Mouse (Mus musculus): Measurements from ENCODE around the gene Prdm2. TPM values are rescaled to one million over a fixed set of nuclear protein-coding genes. Genes with fewer than 3 reads are reported as not detected.

Gene Prdm2
- polyA plus RNA-seq, 1 experiment from 2014 or later = 9.6 TPM

DNA sequence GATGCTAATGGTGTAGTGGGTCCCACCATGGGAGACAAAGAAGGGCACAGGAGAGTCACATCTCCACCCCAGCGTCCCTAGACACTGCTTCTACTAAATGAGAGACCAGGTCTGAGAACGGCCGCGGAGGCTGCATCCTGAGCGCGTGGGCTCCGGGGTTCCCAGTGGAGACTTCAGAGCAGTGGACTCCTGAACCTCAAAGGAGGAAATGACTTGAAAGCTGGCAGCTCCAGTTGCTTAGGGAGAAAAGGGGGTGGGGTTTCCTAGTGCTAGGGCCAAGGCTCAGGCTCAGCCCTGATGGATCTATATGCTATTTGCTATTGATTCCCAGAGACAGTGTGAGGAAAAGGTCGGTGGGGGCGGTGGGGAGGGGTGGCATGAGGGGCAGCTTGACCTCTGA, 104.2 kb downstream of the Prdm2 start:
- DNase-seq (ENCODE audit: low spot score) = no peak

DNA sequence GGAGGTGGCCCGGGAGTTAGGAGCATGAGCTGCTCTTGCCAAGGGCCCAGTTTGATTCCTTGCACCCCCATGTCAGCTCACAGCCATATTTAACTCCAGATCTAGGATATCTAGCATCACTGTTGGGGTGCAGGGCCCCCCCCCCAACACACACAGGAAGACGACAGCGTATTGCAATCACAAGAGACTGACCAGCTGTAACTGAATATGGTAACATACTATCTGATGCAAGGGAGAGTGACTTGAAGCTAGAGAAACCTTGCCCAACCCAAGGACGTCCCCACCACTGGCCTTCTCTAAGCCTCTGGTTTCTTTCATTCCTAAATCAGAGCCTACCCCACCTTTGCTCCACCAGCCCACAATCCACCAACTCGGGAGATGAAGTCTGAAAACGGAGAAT, 105.8 kb downstream of the Prdm2 start:
- no peak for DNase-seq (ENCODE audit: low spot score)

DNA sequence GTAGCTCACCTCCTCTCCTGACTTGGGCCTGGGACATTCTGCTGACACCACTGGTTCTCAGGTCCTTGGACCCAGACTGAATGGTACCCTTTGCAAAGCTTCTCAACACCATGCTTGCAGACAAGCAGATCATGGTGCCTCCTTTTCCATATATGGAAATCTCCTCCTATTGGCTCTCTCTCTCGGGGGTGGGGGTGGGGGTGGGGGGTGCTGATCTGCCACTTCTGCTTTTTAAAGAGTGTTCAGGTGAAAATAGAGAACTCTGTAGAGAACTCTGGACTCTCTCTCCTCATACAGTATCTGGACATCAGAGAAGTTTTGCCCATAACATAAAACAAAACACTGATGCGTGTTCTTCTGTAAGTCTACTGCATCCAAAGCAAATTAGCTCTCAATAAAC, 106.2 kb downstream of the Prdm2 start:
- no peak for DNase-seq (ENCODE audit: low spot score)

DNA sequence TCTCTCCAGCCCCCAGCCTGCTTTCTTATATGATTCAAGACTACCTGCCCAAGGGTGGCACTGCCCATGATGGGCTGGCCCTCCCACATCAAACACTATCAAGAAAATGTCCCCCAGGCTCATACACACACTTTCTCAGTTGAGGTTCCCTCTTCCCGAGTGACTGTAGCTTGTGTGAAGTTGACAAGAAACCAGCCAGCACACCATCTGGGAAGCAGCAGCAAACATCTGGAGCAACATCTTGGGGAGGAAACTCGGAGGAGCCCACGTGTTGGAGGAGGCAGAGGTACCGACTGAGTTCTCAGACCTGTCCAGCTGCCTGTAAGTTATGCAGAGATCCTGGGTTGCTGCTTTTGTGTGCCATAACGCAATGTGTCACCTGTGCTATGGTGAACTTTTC, 108.1 kb downstream of the Prdm2 start:
- no peak for DNase-seq (ENCODE audit: low spot score)

DNA sequence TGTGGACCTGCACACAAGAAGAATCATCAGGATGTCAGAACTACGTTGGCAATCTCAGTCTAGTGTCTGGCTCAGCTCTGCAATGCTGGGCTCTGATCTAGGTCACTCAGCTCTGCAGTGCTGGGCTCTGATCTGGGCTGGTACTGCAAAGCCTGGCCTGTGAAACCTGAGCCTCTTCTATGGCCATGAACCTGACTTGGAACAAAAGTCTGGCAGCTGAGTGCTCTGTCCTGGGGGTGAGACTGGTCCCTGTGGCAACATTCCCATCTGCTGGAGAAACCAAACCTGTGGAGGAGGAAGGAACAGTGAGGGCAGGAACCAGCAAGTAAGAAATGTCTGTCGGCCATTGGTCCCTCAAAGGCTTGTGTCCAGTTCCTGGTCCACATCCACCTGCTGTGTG, 109.0 kb downstream of the Prdm2 start:
- no peak for DNase-seq (ENCODE audit: low spot score)

DNA sequence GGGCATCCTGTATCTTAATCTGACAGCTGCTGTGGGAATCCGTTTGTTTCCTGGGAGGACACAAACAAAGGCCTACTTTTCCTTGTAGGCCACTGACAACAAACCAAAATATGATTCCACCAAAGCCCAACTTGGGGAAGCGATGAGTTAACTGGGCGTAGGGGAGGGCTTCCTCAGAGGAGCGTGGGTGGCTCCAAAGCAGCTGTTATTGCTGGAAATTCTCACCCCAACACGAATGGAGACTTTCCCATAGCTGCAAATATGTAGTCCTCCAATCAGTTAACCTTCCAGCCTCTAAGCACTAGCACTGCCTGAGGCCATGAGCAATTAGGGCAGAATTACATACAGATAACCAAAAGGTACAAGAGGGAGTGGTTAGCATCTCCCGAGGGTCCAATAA, 112.6 kb downstream of the Prdm2 start:
- DNase-seq (ENCODE audit: low spot score) = no peak

DNA sequence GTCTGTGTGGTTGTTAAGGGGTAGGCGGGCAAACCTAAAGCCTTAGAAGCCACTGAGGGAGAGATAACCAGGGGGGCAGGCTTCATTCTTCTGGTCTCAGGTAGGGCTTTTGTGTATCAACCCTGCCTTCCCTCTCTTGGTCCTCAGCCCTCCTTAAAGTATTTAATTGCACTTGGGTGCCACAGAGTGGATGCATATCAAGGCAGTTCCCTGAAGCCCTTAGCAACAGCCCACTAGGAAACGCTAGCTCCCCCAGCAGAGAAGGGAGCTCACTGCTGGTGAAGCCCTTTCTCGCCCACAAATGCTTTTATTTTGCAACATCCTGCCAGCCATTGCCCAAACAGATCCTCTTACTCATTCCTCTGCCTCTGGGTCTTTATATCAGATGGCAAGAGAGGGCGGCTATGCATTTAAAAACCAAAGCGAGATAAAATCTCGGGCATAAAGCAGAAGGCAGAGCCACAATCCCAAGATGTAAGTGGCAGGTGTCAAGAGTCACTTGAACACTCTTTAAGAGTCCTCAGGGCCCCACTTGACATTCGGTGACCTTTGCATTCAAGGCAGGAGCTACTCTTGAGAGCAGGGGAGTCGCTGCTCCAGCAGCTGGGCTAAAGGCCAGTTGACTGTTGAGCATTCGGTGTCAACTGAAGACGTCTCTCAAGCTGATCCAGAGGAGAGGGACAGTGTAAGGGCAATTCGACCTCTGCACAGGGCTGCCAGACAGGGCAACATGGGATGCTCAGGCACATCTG, 113.3 kb downstream of the Prdm2 start:
- peak; percentile 31 for DNase-seq (ENCODE audit: low spot score)

DNA sequence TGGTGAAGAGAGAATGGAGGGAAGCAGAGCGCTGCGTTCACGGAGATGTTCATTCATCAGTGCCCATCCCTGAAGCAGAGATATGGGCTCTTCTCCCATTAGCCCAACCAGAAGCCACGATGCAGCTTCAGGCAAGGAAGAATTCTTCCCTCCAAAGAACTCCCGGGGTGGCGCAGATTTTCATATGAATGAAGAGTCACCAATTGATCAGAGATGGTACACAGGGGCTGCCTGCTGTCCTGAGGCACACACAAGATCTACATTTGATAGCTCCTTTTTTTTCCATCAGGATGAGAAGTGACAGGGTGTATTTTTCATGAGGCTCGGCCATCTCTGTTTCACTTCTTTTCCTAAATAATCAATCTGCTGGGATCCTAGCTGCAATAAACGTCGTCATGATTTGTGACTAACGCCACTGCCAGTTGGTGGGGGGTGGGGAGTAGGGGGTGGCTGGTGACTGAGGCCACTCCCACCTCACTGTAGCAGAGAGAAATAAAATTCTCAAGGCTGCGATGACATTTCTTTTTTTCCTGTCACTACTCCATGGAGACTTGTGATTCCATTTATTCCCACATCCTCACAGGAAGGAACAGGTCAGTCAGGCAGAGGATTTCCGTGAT, 120.6 kb downstream of the Prdm2 start:
- DNase-seq (ENCODE audit: low spot score) = no peak

DNA sequence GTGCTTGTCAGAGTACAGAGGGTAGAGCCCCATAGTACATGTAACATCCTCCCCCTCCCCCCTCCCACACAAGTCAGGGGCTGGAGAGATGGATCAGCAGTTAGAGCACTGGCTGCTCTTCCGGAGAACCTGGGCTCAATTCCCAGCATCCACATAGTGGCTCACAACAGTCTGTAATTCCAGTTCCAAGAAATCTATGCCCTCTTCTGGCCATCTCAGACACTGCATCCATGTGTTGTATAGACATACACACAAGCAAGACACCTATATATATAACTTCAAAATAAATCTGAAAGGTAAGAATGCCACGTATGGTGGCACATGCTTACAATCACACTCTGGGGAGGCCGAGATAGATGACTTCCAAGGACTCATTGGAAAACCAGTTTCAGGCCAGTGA, 122.2 kb downstream of the Prdm2 start:
- DNase-seq (ENCODE audit: low spot score) = no peak

DNA sequence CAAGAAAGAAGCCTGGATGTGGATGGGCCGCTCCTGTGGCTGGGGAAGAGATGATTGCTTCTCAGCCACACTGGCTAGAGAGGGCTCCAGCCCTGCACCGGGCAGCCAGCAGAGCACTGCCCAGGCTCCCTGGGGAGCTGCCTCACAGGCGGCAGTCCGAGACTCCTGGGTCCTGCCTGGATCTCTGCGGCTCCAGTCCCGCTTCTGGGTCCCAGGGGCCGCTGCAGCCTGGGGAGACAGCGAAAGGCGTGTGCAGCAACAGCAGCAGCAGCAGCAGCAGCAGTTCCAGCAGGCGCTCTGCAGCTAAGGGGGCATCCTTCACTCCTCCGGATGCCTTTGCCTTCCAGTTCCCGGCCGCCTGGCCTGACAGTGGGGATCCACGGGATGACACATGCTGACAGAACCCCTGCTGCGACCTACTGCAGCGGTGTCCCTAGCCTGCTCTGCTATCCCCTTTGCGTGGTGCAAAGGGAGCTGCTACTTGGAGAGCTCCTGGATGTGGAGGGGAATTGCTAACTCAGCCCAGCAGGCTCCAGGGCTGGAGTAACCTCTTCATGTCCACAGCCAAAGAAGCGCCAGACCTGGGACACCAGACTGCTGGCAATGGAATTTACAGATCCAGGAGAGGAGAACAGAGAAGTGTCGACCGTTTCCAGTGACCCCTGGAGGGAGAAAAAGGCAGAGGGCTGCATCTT, 138.6 kb downstream of the Prdm2 start:
- DNase-seq (ENCODE audit: low spot score) = no peak

DNA sequence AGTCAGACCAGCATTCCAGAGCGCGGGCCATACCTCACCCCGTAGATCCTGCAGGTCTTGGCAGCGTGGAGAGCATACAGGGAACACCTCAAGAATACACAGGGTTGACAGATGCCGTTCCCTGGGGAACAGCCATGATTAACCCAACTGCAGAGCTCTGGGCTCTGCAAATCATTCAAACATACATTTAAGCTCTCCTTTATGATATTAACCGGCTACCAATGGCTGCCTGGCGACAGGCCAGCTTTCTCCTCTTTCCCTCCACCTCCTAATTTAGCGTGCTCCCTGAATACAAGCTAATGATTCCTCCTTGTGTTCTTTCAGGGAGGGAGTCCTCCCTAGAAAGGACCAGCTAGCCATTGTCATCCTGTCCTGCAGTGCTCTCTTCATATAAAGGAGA, 141.0 kb downstream of the Prdm2 start:
- DNase-seq (ENCODE audit: low spot score) = no peak

DNA sequence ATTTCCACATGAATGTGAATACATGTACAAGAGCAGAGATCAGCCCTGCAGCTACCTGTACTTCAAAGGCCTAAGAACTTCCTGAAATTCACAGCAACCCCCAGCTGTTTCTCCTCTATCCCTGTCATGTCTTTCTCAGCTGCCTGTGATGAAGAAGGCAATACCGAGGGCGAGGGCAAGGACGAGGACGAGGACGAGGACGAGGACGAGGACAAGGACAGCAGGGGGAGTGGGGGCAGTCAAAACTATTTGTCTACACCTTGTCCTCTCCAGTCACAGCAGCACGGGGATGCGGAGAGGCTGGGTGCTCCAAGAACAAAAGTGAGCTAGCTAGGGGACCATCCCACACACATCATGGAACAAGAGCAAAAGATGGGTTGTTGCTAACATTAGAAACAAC, 145.8 kb downstream of the Prdm2 start:
- DNase-seq (ENCODE audit: low spot score) = no peak

DNA sequence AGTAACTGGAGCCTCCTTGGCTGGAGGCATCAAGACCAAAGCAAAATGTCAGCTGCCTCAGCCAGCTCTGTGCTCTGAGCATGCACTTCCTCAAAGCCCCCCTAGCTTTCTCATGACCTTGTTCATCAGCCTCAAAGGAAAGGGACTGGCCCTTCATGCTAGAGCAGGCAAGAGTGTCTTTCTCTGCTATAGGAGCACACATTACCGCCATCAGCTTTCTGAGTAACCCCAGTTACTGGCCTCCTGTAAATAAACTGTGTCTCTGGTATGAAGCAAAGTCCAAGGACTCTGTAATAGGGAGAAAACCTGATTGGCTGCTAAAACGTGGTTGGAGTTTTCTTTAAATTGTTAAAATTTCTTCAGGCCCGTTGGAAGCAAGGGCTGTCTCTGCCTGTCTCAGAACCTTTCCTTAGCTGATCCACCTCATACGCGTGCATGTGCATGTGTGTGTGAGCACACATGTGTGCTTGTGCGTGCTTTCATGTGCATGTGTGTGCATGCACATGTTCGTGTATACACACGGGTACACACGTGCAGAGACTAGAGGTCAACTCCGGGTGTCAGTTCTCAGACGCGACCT, 153.9 kb downstream of the Prdm2 start:
- DNase-seq (ENCODE audit: low spot score) = no peak

Small RNA genes lying within 50 kb of the gene (microRNA-seq; reads per million reads assigned to microRNA genes)
- gene Mir7021 (ENCODE audit: borderline number of aligned reads) = 3.3 reads per million

Other genes starting within 250 kb of the Prdm2 start
- gene Pdpn, start 86.6 kb upstream of the Prdm2 start, polyA plus RNA-seq (2015; fragmentation: Nextera tagmentation; extraction: Ambion mirVana) = 20.0 and 20.2 TPM in 2 replicates
- not detected in 2 replicates for gene Lrrc38, start 136.8 kb upstream of the Prdm2 start, polyA plus RNA-seq (2015; fragmentation: Nextera tagmentation; extraction: Ambion mirVana)
- gene Pramel1, start 181.4 kb upstream of the Prdm2 start, polyA plus RNA-seq (2015; fragmentation: Nextera tagmentation; extraction: Ambion mirVana) = not detected in 2 replicates
- gene Pramef8, start 199.4 kb upstream of the Prdm2 start, polyA plus RNA-seq (2015; fragmentation: Nextera tagmentation; extraction: Ambion mirVana) = 17.9 and 19.1 TPM in 2 replicates
- gene Oog4, start 237.3 kb upstream of the Prdm2 start, polyA plus RNA-seq (2015; fragmentation: Nextera tagmentation; extraction: Ambion mirVana) = not detected in 2 replicates

Measured in thymus, postnatal 0 days (tissue).